Mouse (Mus musculus): ENCODE measurements around the gene Gm10912.

GRCm38 (mm10) chr2:104034832-104035472, 30.7 kb upstream of the Gm10912 start:
- TF ChIP-seq CTCF (conservative IDR thresholded peaks at IDR 0.05; ENCODE audit: low read length) (peak; percentile 92), POU5F1 (IDR thresholded peaks at IDR 0.05; ENCODE audit: borderline replicate concordance, low read length) (no peak), NANOG (IDR thresholded peaks at IDR 0.05; ENCODE audit: borderline replicate concordance, low read length) (no peak)

Data from E14TG2a.4 (cell line).